Mouse (Mus musculus) lung, postnatal 0 days (tissue): Measurements from ENCODE around the gene Fgf11.

ENCODE experiments used
- CTCF ChIP-seq: IDR thresholded peaks from 2 replicates; pipeline ENCODE4 v1.5.1; 2016; ENCODE audit warnings: antibody characterized with exemption, mild to moderate bottlenecking
- EP300 ChIP-seq: IDR thresholded peaks from 2 replicates; pipeline ENCODE4 v1.6.1; 2016; ENCODE audit warnings: antibody characterized with exemption, mild to moderate bottlenecking, control low read depth

GRCm38 (mm10) chr11:69849128-69849527 is 47.5 kb upstream of the Fgf11 start:
- TF ChIP-seq CTCF (no peak), EP300 (no peak)
